Mouse (Mus musculus): ENCODE results near the gene Crip2. TPM values are rescaled to one million over a fixed set of nuclear protein-coding genes. Genes with fewer than 3 reads are reported as not detected.

Crip2 gene
- polyA plus RNA-seq, 1 experiment = 12.2 TPM

GRCm38 (mm10) chr12:113186326-113187010 is 46.4 kb downstream of the Crip2 start:
- Histone ChIP-seq H3K9me3 (ENCODE audit: control insufficient read depth, low read length) (peaks cover 9% of the 10 kb centered on the region), H3K27me3 (ENCODE audit: control insufficient read depth) (peaks cover 45% of the 10 kb centered on the region), H3K4me3 (replicated peaks) (no peak overlapping the region), H3K36me3 (ENCODE audit: control insufficient read depth) (no peaks in the 10 kb centered on the region), H3K4me1 (ENCODE audit: control insufficient read depth) (peaks cover 6% of the 10 kb centered on the region)
- TF ChIP-seq GATA1 (IDR thresholded peaks at IDR 0.05; ENCODE audit: low read length) (no peak), TAL1 (IDR thresholded peaks at IDR 0.05; ENCODE audit: low read length) (no peak)

GRCm38 (mm10) chr12:113187011-113187375 is 47.0 kb downstream of the Crip2 start:
- peaks cover 9% of the 10 kb centered on the region for H3K9me3 ChIP-seq (ENCODE audit: control insufficient read depth, low read length)
- H3K4me3 ChIP-seq (replicated peaks) = no peak overlapping the region
- H3K36me3 ChIP-seq (ENCODE audit: control insufficient read depth) = no peaks in the 10 kb centered on the region
- no peak for TF ChIP-seq TAL1 (IDR thresholded peaks at IDR 0.05; ENCODE audit: low read length)
- no peak for TF ChIP-seq GATA1 (IDR thresholded peaks at IDR 0.05; ENCODE audit: low read length)
- peaks cover 6% of the 10 kb centered on the region for H3K4me1 ChIP-seq (ENCODE audit: control insufficient read depth)
- H3K27me3 ChIP-seq (ENCODE audit: control insufficient read depth) = peaks cover 45% of the 10 kb centered on the region

- no peaks in the 10 kb centered on the region for H3K36me3 ChIP-seq (ENCODE audit: control insufficient read depth)
- peaks cover 6% of the 10 kb centered on the region for H3K4me1 ChIP-seq (ENCODE audit: control insufficient read depth)
- H3K9me3 ChIP-seq (ENCODE audit: control insufficient read depth, low read length) = peaks cover 9% of the 10 kb centered on the region
- H3K4me3 ChIP-seq (replicated peaks) = no peak overlapping the region
- TF ChIP-seq GATA1 (IDR thresholded peaks at IDR 0.05; ENCODE audit: low read length) (no peak), TAL1 (IDR thresholded peaks at IDR 0.05; ENCODE audit: low read length) (no peak)
- H3K27me3 ChIP-seq (ENCODE audit: control insufficient read depth) = peaks cover 45% of the 10 kb centered on the region
Observed at GRCm38 (mm10) chr12:113187584-113188295, 47.7 kb downstream of the Crip2 start.

- peaks cover 9% of the 10 kb centered on the region for H3K9me3 ChIP-seq (ENCODE audit: control insufficient read depth, low read length)
- H3K4me3 ChIP-seq (replicated peaks) = no peak overlapping the region
- H3K4me1 ChIP-seq (ENCODE audit: control insufficient read depth) = peaks cover 6% of the 10 kb centered on the region
- peaks cover 45% of the 10 kb centered on the region for H3K27me3 ChIP-seq (ENCODE audit: control insufficient read depth)
- no peaks in the 10 kb centered on the region for H3K36me3 ChIP-seq (ENCODE audit: control insufficient read depth)
- no peak for TF ChIP-seq GATA1 (IDR thresholded peaks at IDR 0.05; ENCODE audit: low read length)
- no peak for TF ChIP-seq TAL1 (IDR thresholded peaks at IDR 0.05; ENCODE audit: low read length)
Observed at GRCm38 (mm10) chr12:113188349-113189055, 48.5 kb downstream of the Crip2 start.

GRCm38 (mm10) chr12:113193423-113193822 is 53.4 kb downstream of the Crip2 start:
- H3K4me3 ChIP-seq (replicated peaks) = no peak overlapping the region
- no peaks in the 10 kb centered on the region for H3K36me3 ChIP-seq (ENCODE audit: control insufficient read depth)
- H3K27me3 ChIP-seq (ENCODE audit: control insufficient read depth) = peaks cover 4% of the 10 kb centered on the region
- no peaks in the 10 kb centered on the region for H3K4me1 ChIP-seq (ENCODE audit: control insufficient read depth)
- H3K9me3 ChIP-seq (ENCODE audit: control insufficient read depth, low read length) = peaks cover 8% of the 10 kb centered on the region
- TF ChIP-seq TAL1 (IDR thresholded peaks at IDR 0.05; ENCODE audit: low read length) = no peak
- TF ChIP-seq GATA1 (IDR thresholded peaks at IDR 0.05; ENCODE audit: low read length) = no peak

Other genes starting within 250 kb of the Crip2 start
- 0.03 TPM in 1 of 2 replicates, not detected in the other for gene Jag2, start 210.5 kb upstream of the Crip2 start, polyA plus RNA-seq (2012)
- 0.86 and 0.87 TPM in 2 replicates for gene Nudt14, start 198.1 kb upstream of the Crip2 start, polyA plus RNA-seq (2012)
- gene Btbd6, start 163.8 kb upstream of the Crip2 start, polyA plus RNA-seq (2012) = 1.5 and 2.6 TPM in 2 replicates
- gene Brf1, start 139.5 kb upstream of the Crip2 start, polyA plus RNA-seq (2012) = 3.0 and 3.6 TPM in 2 replicates
- 2.6 and 2.8 TPM in 2 replicates for gene Pacs2, start 125.7 kb upstream of the Crip2 start, polyA plus RNA-seq (2012)
- gene Tex22, start 65.7 kb upstream of the Crip2 start, polyA plus RNA-seq (2012) = not detected in 2 replicates
- 18.5 and 22.5 TPM in 2 replicates for gene Mta1, start 42.0 kb upstream of the Crip2 start, polyA plus RNA-seq (2012)
- gene Crip1, start 6.1 kb downstream of the Crip2 start, polyA plus RNA-seq (2012) = 2.8 and 3.3 TPM in 2 replicates
- gene Tedc1, start 16.2 kb downstream of the Crip2 start, polyA plus RNA-seq (2012) = 2.3 and 2.9 TPM in 2 replicates
- gene Tmem121, start 45.7 kb downstream of the Crip2 start, polyA plus RNA-seq (2012) = not detected in 2 replicates